Mouse (Mus musculus): ENCODE results near the gene Brox. TPM values are rescaled to one million over a fixed set of nuclear protein-coding genes. Genes with fewer than 3 reads are reported as not detected.

The Brox gene
- polyA plus RNA-seq, 1 experiment from 2014 or later = 17.4 TPM

- 54% methylated on average over 10 of the region's 10 CpGs for WGBS (ENCODE audit: insufficient replicate concordance)
- ATAC-seq (ENCODE audit: low read depth) = no peak
Observed at GRCm38 (mm10) chr1:183272867-183273818, 23.9 kb downstream of the Brox start.

GRCm38 (mm10) chr1:183267666-183268065, 29.4 kb downstream of the Brox start:
- Histone ChIP-seq H3K9me3 (replicated peaks) (no peaks in the 10 kb centered on the region), H3K4me1 (replicated peaks) (no peaks in the 10 kb centered on the region), H3K4me3 (replicated peaks) (no peak overlapping the region), H3K4me2 (no peak overlapping the region), H3K27me3 (no peaks in the 10 kb centered on the region), H3K36me3 (no peaks in the 10 kb centered on the region), H3K27ac (no peak overlapping the region), H3K9ac (no peak overlapping the region)
- 68% methylated on average over 6 of the region's 6 CpGs for WGBS (ENCODE audit: insufficient replicate concordance)
- ATAC-seq (ENCODE audit: low read depth) = no peak
- DNase-seq = no peak

More at GRCm38 (mm10) chr1:183272867-183273818, 23.9 kb downstream of the Brox start:
- Histone ChIP-seq H3K9ac (no peak overlapping the region), H3K27me3 (no peaks in the 10 kb centered on the region), H3K36me3 (peaks cover 13% of the 10 kb centered on the region), H3K27ac (no peak overlapping the region), H3K4me2 (no peak overlapping the region), H3K4me1 (replicated peaks) (no peaks in the 10 kb centered on the region), H3K9me3 (replicated peaks) (no peaks in the 10 kb centered on the region), H3K4me3 (replicated peaks) (no peak overlapping the region)
- no peak for DNase-seq

GRCm38 (mm10) chr1:183265921-183266467, 31.1 kb downstream of the Brox start:
- H3K4me2 ChIP-seq = no peak overlapping the region
- no peak overlapping the region for H3K27ac ChIP-seq
- DNase-seq (no peak), ATAC-seq (ENCODE audit: low read depth) (0 out of 2 replicates have a peak, but pooled peaks have one; percentile 31)
- no peaks in the 10 kb centered on the region for H3K27me3 ChIP-seq
- H3K9ac ChIP-seq = no peak overlapping the region
- H3K4me1 ChIP-seq (replicated peaks) = no peaks in the 10 kb centered on the region
- no peak overlapping the region for H3K4me3 ChIP-seq (replicated peaks)
- H3K9me3 ChIP-seq (replicated peaks) = no peaks in the 10 kb centered on the region
- H3K36me3 ChIP-seq = no peaks in the 10 kb centered on the region
- WGBS (ENCODE audit: insufficient replicate concordance) = 42% methylated on average over 14 of the region's 14 CpGs

DNA sequence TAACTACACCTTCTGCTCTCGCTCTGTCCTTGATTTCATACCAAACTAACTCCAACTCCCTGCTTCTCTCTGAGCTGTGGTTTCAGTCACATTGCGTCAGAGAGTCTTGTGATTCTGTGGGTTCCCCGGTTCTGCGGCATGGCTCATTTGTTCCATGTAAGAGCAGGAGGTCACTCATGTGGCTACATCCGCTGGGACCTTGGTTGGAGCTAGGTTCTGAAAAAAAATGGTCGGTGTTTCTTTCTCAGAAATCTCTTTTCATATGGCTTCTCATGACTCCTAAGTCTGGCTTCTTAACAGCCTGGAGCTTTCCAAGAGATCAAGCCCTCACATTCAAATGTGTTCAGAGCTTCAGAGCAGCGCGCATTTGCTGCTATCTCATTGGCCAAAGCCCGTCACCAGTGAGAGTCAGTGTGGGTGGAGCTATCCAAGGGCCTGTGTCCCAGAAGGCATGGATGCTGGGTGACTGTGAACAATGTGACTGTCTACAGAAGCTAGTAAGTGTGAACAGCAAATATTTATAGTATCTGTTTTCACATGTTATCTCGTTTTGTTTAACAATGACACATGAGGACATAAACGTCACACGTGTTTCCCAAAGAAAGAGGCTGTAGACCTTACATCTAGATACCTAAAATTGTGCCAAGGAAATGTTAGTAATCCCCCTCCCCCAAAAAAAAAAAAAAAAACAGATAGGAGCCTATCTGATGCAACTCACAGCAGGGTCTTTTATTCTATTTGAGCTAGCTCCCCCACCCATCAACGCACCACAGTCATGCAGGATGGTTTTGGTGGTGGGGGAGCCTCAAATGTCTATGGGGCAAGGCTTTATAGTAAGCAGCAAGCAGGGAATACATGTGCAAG, 32.7 kb downstream of the Brox start:
- peak; percentile 59; the same call in 1 of the 2 replicates for ATAC-seq (ENCODE audit: low read depth)
- H3K4me2 ChIP-seq = no peak overlapping the region

DNA sequence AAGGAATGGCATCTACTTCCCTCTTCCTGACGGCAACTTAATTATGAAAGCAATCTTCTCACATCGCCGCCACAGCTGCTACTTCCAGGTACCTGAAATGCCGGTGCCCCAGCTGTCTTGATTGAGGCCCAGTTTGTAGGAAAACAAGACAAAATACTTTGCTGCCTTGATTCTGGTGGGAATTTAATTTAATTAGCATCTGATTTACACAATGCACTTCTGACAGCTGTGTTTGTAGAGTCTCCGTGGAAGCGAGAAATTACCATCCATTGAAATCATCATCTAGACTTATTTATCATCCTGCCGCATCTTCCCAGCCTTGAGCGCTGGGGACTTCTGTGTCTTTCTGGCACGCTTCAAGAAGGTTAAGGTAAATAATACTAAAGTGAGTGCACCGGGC, 44.5 kb downstream of the Brox start:
- Histone ChIP-seq H3K4me1 (replicated peaks) (peaks cover 17% of the 10 kb centered on the region), H3K27ac (no peak overlapping the region), H3K36me3 (no peaks in the 10 kb centered on the region), H3K9ac (no peak overlapping the region), H3K4me3 (replicated peaks) (no peak overlapping the region), H3K9me3 (replicated peaks) (no peaks in the 10 kb centered on the region), H3K4me2 (no peak overlapping the region), H3K27me3 (no peaks in the 10 kb centered on the region)
- 72% methylated on average over 10 of the region's 10 CpGs for WGBS (ENCODE audit: insufficient replicate concordance)
- DNase-seq = no peak
- no peak for ATAC-seq (ENCODE audit: low read depth)

More for the DNA sequence above, 32.7 kb downstream of the Brox start:
- no peak overlapping the region for H3K27ac ChIP-seq
- H3K4me3 ChIP-seq (replicated peaks) = no peak overlapping the region
- H3K4me1 ChIP-seq (replicated peaks) = no peaks in the 10 kb centered on the region
- H3K36me3 ChIP-seq = no peaks in the 10 kb centered on the region
- no peak overlapping the region for H3K9ac ChIP-seq
- DNase-seq = no peak
- no peaks in the 10 kb centered on the region for H3K9me3 ChIP-seq (replicated peaks)
- no peaks in the 10 kb centered on the region for H3K27me3 ChIP-seq
- 57% methylated on average over 13 of the region's 13 CpGs for WGBS (ENCODE audit: insufficient replicate concordance)

GRCm38 (mm10) chr1:183251818-183252217, 45.3 kb downstream of the Brox start:
- Histone ChIP-seq H3K27ac (no peak overlapping the region), H3K4me3 (replicated peaks) (no peak overlapping the region), H3K4me1 (replicated peaks) (peaks cover 21% of the 10 kb centered on the region), H3K9me3 (replicated peaks) (no peaks in the 10 kb centered on the region), H3K9ac (no peak overlapping the region), H3K36me3 (no peaks in the 10 kb centered on the region), H3K4me2 (no peak overlapping the region), H3K27me3 (no peaks in the 10 kb centered on the region)
- 61% methylated on average over 2 of the region's 2 CpGs for WGBS (ENCODE audit: insufficient replicate concordance)
- DNase-seq (no peak), ATAC-seq (ENCODE audit: low read depth) (no peak)

DNA sequence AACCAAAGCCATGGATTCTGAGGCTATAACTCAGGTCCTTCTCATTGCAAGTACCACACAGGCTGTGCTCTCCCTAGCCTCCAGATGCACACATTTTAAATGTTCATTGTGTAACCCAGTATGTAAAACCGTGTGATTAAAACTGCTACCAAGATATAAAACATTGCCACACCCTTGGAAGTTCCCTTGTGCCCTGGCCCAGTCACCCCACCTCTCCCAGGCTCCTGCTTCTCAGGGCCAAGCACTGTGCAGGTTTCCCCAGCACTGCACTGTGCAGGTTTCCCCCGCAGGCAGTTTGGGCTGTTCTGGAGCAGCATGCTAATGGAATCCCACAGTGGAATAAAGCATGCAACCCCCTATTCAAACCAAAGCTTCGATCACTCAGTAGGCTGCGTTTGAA, 46.5 kb downstream of the Brox start:
- Histone ChIP-seq H3K9ac (no peak overlapping the region), H3K27me3 (no peaks in the 10 kb centered on the region), H3K4me1 (replicated peaks) (peaks cover 21% of the 10 kb centered on the region), H3K27ac (no peak overlapping the region), H3K4me2 (no peak overlapping the region), H3K36me3 (no peaks in the 10 kb centered on the region), H3K4me3 (replicated peaks) (no peak overlapping the region), H3K9me3 (replicated peaks) (no peaks in the 10 kb centered on the region)
- ATAC-seq (ENCODE audit: low read depth) = peak; percentile 52; the same call in 1 of the 2 replicates
- no peak for DNase-seq
- WGBS (ENCODE audit: insufficient replicate concordance) = 61% methylated on average over 4 of the region's 4 CpGs

DNA sequence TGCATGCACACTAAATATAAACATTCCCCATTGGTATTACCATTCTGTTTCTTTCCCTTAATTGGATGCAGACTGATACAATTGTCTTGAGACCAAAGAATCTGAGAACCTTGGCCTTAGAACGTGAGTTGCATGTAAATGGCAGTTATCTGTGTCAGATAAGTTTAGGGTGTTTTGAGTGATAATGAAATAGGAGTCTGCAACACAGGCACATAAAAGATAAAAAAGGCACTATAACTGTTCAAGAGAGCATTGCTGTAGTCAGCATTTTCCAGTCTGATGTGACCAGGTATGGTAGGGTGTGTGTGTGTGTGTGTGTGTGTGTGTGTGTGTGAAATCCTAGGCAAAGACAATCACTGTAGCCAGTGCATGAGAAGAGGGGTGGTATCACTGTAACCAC, 48.9 kb downstream of the Brox start:
- peaks cover 21% of the 10 kb centered on the region for H3K4me1 ChIP-seq (replicated peaks)

DNA sequence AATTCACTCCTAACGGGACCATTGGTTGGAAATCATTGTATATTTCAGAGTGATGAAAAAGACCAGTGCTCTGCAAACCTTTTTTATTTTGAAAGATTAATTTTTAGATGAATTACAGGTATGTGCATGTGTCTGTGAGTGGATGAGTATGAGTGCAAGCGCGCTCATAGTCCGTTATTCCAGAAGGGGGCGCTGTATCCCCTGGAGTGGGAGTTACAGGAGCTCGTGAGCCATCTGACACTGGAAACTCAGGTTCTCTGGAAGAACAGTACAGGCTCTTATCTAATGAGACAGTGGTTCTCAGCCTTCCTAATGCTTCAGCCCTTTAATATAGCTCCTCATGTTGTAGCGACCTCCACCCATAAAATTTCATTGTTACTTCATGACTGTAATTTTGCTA, 53.8 kb downstream of the Brox start:
- WGBS (ENCODE audit: insufficient replicate concordance) = 54% methylated on average over 7 of the region's 7 CpGs
- ATAC-seq (ENCODE audit: low read depth) (no peak), DNase-seq (no peak)
- no peak overlapping the region for H3K27ac ChIP-seq
- no peak overlapping the region for H3K9ac ChIP-seq
- H3K27me3 ChIP-seq = no peaks in the 10 kb centered on the region
- no peaks in the 10 kb centered on the region for H3K9me3 ChIP-seq (replicated peaks)
- H3K36me3 ChIP-seq = no peaks in the 10 kb centered on the region
- peaks cover 11% of the 10 kb centered on the region for H3K4me1 ChIP-seq (replicated peaks)
- H3K4me2 ChIP-seq = no peak overlapping the region
- H3K4me3 ChIP-seq (replicated peaks) = no peak overlapping the region

More for the DNA sequence above, 48.9 kb downstream of the Brox start:
- Histone ChIP-seq H3K4me3 (replicated peaks) (no peak overlapping the region), H3K9ac (no peak overlapping the region), H3K27ac (no peak overlapping the region), H3K27me3 (no peaks in the 10 kb centered on the region), H3K4me2 (no peak overlapping the region), H3K36me3 (no peaks in the 10 kb centered on the region), H3K9me3 (replicated peaks) (no peaks in the 10 kb centered on the region)
- DNase-seq = no peak
- ATAC-seq (ENCODE audit: low read depth) = peak; percentile 81
- 11% methylated on average over 1 of the region's 1 CpGs for WGBS (ENCODE audit: insufficient replicate concordance)

DNA sequence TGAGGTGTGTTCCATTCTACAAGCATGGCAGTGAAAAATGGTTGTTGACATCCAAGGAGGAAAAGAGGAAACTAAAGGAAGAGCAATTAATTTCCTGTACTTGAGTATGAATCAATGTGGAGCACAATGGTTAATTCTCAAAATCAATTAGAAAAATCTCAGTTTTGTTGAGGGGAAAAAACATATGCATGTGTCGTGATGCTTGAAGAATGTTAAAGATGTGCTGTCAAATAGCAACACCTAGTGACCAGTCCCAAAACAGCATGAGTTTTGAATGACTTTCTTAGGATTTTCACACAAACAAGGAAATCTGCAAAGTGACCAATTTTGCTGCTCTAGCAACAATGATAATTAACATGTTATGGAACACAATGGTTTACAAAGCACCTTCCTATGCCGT, 59.2 kb downstream of the Brox start:
- peaks cover 5% of the 10 kb centered on the region; the same call in 1 of the 2 replicates for H3K4me1 ChIP-seq (replicated peaks)
- 13% methylated on average over 2 of the region's 2 CpGs for WGBS (ENCODE audit: insufficient replicate concordance)
- DNase-seq (no peak), ATAC-seq (ENCODE audit: low read depth) (no peak)
- H3K36me3 ChIP-seq = no peaks in the 10 kb centered on the region
- H3K9me3 ChIP-seq (replicated peaks) = no peaks in the 10 kb centered on the region
- no peak overlapping the region for H3K27ac ChIP-seq
- H3K9ac ChIP-seq = no peak overlapping the region
- no peaks in the 10 kb centered on the region for H3K27me3 ChIP-seq
- no peak overlapping the region for H3K4me3 ChIP-seq (replicated peaks)
- H3K4me2 ChIP-seq = no peak overlapping the region

- H3K4me3 ChIP-seq (replicated peaks) = no peak overlapping the region
- ATAC-seq (ENCODE audit: low read depth) (no peak), DNase-seq (no peak)
- no peaks in the 10 kb centered on the region for H3K36me3 ChIP-seq
- H3K27me3 ChIP-seq = no peaks in the 10 kb centered on the region
- H3K9ac ChIP-seq = no peak overlapping the region
- WGBS (ENCODE audit: insufficient replicate concordance) = 72% methylated on average over 5 of the region's 5 CpGs
- no peak overlapping the region for H3K4me2 ChIP-seq
- no peaks in the 10 kb centered on the region for H3K9me3 ChIP-seq (replicated peaks)
- peaks cover 7% of the 10 kb centered on the region; the same call in 1 of the 2 replicates for H3K4me1 ChIP-seq (replicated peaks)
- H3K27ac ChIP-seq = no peak overlapping the region
Observed at GRCm38 (mm10) chr1:183236460-183236859, 60.6 kb downstream of the Brox start.

Measured in liver, embryonic 13.5 days (tissue).